Mouse (Mus musculus) thymus, adult 2 months (tissue): ENCODE results near the gene Fam151a.

Source experiments
- CTCF ChIP-seq: fragments of 200-500 bp; IDR thresholded peaks from 2 replicates; pipeline ENCODE4 v1.5.1; 2012; ENCODE audit warnings: mild to moderate bottlenecking, control low read depth, low read length, moderate library complexity, borderline replicate concordance; ENCODE audit not compliant: control insufficient read depth, poor library complexity, insufficient read depth; ENCODE audit errors: extremely low read depth
- POLR2A ChIP-seq: fragments of 200-500 bp; IDR thresholded peaks from 2 replicates; pipeline ENCODE4 v1.6.1; 2012; ENCODE audit warnings: mild to moderate bottlenecking, low read length, control low read depth, moderate library complexity; ENCODE audit not compliant: control insufficient read depth, poor library complexity, insufficient read depth; ENCODE audit errors: extremely low read depth

- TF ChIP-seq CTCF (no peak), POLR2A (no peak)
Observed at GRCm38 (mm10) chr4:106784806-106785205, 51.1 kb downstream of the Fam151a start.
